Mouse (Mus musculus): ENCODE results near the gene Zbtb2. TPM values are rescaled to one million over a fixed set of nuclear protein-coding genes. Genes with fewer than 3 reads are reported as not detected.

The Zbtb2 gene
- polyA plus RNA-seq, 1 experiment from 2014 or later = 9.2 TPM

- peak; percentile 81 for TF ChIP-seq CTCF (IDR thresholded peaks at IDR 0.05)
- TF ChIP-seq EP300 (IDR thresholded peaks at IDR 0.05) = no peak
- Histone ChIP-seq H3K27ac (ENCODE audit: low read length) (no peak overlapping the region), H3K4me3 (ENCODE audit: low read depth, low read length) (no peak overlapping the region), H3K9me3 (ENCODE audit: low read length) (no peaks in the 10 kb centered on the region), H3K27me3 (replicated peaks; ENCODE audit: insufficient read depth, low read length) (no peaks in the 10 kb centered on the region), H3K4me2 (replicated peaks; ENCODE audit: low read depth, low read length) (no peak overlapping the region), H3K36me3 (ENCODE audit: insufficient read depth, low read length) (peaks cover 15% of the 10 kb centered on the region), H3K9ac (replicated peaks; ENCODE audit: low read depth) (no peak overlapping the region), H3K4me1 (ENCODE audit: insufficient read depth, low read depth, low read length) (no peaks in the 10 kb centered on the region)
- DNase-seq (ENCODE audit: low spot score) (peak; percentile 82), ATAC-seq (peak; percentile 41; the same call in 1 of the 2 replicates)
- 55% methylated on average over 5 of the region's 5 CpGs for WGBS
These were observed 17.1 kb upstream of the Zbtb2 start for GRCm38 (mm10) chr10:4404895-4405491.

DNA sequence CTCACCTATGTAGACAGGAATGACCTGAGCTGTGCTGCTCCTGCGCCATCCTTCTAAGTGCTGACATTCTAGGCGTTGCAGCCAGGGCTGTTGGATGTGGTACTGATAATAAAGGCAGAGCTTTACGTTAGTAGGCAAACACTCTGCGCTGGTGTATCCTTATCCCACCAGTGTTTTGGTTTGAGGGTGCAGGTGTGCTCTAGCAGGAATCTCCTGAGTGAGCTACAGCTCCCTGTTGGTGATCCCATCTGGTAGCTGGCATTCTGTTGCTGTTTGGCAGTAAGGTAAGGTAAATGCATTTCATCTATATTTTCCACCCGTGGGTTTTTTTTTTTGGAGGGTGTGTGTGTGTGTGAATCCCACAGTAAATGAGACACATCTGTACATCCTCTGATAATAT, 10.2 kb upstream of the Zbtb2 start:
- no peak overlapping the region for H3K27ac ChIP-seq (ENCODE audit: low read length)
- TF ChIP-seq EP300 (IDR thresholded peaks at IDR 0.05) = no peak
- no peak for TF ChIP-seq CTCF (IDR thresholded peaks at IDR 0.05)
- ATAC-seq = no peak
- no peaks in the 10 kb centered on the region for H3K27me3 ChIP-seq (replicated peaks; ENCODE audit: insufficient read depth, low read length)
- peaks cover 2% of the 10 kb centered on the region; the same call in 1 of the 2 replicates for H3K4me1 ChIP-seq (ENCODE audit: insufficient read depth, low read depth, low read length)
- no peaks in the 10 kb centered on the region for H3K9me3 ChIP-seq (ENCODE audit: low read length)
- no peak overlapping the region for H3K4me2 ChIP-seq (replicated peaks; ENCODE audit: low read depth, low read length)
- WGBS = 77% methylated on average over 5 of the region's 5 CpGs
- H3K9ac ChIP-seq (replicated peaks; ENCODE audit: low read depth) = no peak overlapping the region
- H3K4me3 ChIP-seq (ENCODE audit: low read depth, low read length) = no peak overlapping the region
- H3K36me3 ChIP-seq (ENCODE audit: insufficient read depth, low read length) = no peaks in the 10 kb centered on the region; the same call in none of the 2 replicates
- no peak for DNase-seq (ENCODE audit: low spot score)

- 63% methylated on average over 3 of the region's 3 CpGs for WGBS
- Histone ChIP-seq H3K36me3 (ENCODE audit: insufficient read depth, low read length) (no peaks in the 10 kb centered on the region; the same call in none of the 2 replicates), H3K4me2 (replicated peaks; ENCODE audit: low read depth, low read length) (no peak overlapping the region), H3K9ac (replicated peaks; ENCODE audit: low read depth) (no peak overlapping the region), H3K9me3 (ENCODE audit: low read length) (no peaks in the 10 kb centered on the region), H3K27ac (ENCODE audit: low read length) (no peak overlapping the region), H3K4me3 (ENCODE audit: low read depth, low read length) (no peak overlapping the region), H3K27me3 (replicated peaks; ENCODE audit: insufficient read depth, low read length) (no peaks in the 10 kb centered on the region), H3K4me1 (ENCODE audit: insufficient read depth, low read depth, low read length) (peaks cover 2% of the 10 kb centered on the region; the same call in 1 of the 2 replicates)
- TF ChIP-seq EP300 (IDR thresholded peaks at IDR 0.05) = no peak
- TF ChIP-seq CTCF (IDR thresholded peaks at IDR 0.05) = no peak
- peak; percentile 34; the same call in 1 of the 2 replicates for ATAC-seq
- peak; percentile 31 for DNase-seq (ENCODE audit: low spot score)
These were observed 7.4 kb upstream of the Zbtb2 start for GRCm38 (mm10) chr10:4395321-4395720.

- TF ChIP-seq EP300 (IDR thresholded peaks at IDR 0.05) (no peak), CTCF (IDR thresholded peaks at IDR 0.05) (peak; percentile 82)
- ATAC-seq = no peak
- Histone ChIP-seq H3K4me2 (replicated peaks; ENCODE audit: low read depth, low read length) (no peak overlapping the region), H3K4me3 (ENCODE audit: low read depth, low read length) (no peak overlapping the region), H3K4me1 (ENCODE audit: insufficient read depth, low read depth, low read length) (peaks cover 18% of the 10 kb centered on the region; the same call in 1 of the 2 replicates), H3K27ac (ENCODE audit: low read length) (no peak overlapping the region), H3K36me3 (ENCODE audit: insufficient read depth, low read length) (no peaks in the 10 kb centered on the region; the same call in none of the 2 replicates), H3K27me3 (replicated peaks; ENCODE audit: insufficient read depth, low read length) (no peaks in the 10 kb centered on the region), H3K9ac (replicated peaks; ENCODE audit: low read depth) (no peak overlapping the region), H3K9me3 (ENCODE audit: low read length) (no peaks in the 10 kb centered on the region)
- DNase-seq (ENCODE audit: low spot score) = peak; percentile 61
- 27% methylated on average over 6 of the region's 6 CpGs for WGBS
These were observed 3.9 kb upstream of the Zbtb2 start for GRCm38 (mm10) chr10:4391851-4392250.

DNA sequence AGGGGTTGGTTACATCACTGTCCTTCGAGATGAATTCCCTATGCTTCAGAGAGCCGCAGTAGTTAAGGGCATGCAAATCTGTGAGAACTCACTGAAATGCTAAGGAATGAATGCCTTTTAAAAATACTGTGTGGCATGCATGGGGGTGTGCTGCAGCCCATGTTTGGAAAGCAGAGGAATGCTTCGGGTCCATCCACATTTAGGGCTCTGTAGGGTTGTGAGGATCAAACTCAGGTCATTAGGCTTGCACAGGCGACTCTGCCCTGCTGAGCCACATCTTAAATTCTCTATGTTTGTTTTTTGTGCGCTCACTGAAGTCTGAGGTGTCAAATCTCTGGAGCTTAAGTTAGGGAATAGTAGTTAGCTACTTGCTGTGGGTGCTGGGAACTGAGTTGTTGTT, 3.2 kb upstream of the Zbtb2 start:
- TF ChIP-seq CTCF (IDR thresholded peaks at IDR 0.05) (no peak), EP300 (IDR thresholded peaks at IDR 0.05) (no peak)
- H3K9ac ChIP-seq (replicated peaks; ENCODE audit: low read depth) = no peak overlapping the region
- WGBS = 60% methylated on average over 5 of the region's 5 CpGs
- H3K9me3 ChIP-seq (ENCODE audit: low read length) = no peaks in the 10 kb centered on the region
- ATAC-seq = no peak
- no peak overlapping the region for H3K4me2 ChIP-seq (replicated peaks; ENCODE audit: low read depth, low read length)
- no peak overlapping the region for H3K27ac ChIP-seq (ENCODE audit: low read length)
- no peaks in the 10 kb centered on the region for H3K27me3 ChIP-seq (replicated peaks; ENCODE audit: insufficient read depth, low read length)
- H3K4me1 ChIP-seq (ENCODE audit: insufficient read depth, low read depth, low read length) = peaks cover 18% of the 10 kb centered on the region; the same call in 1 of the 2 replicates
- no peak for DNase-seq (ENCODE audit: low spot score)
- H3K36me3 ChIP-seq (ENCODE audit: insufficient read depth, low read length) = no peaks in the 10 kb centered on the region; the same call in none of the 2 replicates
- H3K4me3 ChIP-seq (ENCODE audit: low read depth, low read length) = no peak overlapping the region

GRCm38 (mm10) chr10:4390550-4390949, 2.6 kb upstream of the Zbtb2 start:
- Histone ChIP-seq H3K4me2 (replicated peaks; ENCODE audit: low read depth, low read length) (no peak overlapping the region), H3K4me1 (ENCODE audit: insufficient read depth, low read depth, low read length) (peaks cover 16% of the 10 kb centered on the region; the same call in 1 of the 2 replicates), H3K36me3 (ENCODE audit: insufficient read depth, low read length) (no peaks in the 10 kb centered on the region; the same call in none of the 2 replicates), H3K9me3 (ENCODE audit: low read length) (no peaks in the 10 kb centered on the region), H3K4me3 (ENCODE audit: low read depth, low read length) (no peak overlapping the region), H3K27me3 (replicated peaks; ENCODE audit: insufficient read depth, low read length) (no peaks in the 10 kb centered on the region), H3K27ac (ENCODE audit: low read length) (no peak overlapping the region), H3K9ac (replicated peaks; ENCODE audit: low read depth) (no peak overlapping the region)
- TF ChIP-seq EP300 (IDR thresholded peaks at IDR 0.05) (no peak), CTCF (IDR thresholded peaks at IDR 0.05) (no peak)
- WGBS = 42% methylated on average over 2 of the region's 2 CpGs
- DNase-seq (ENCODE audit: low spot score) (no peak), ATAC-seq (no peak)

All from lung, postnatal 0 days (tissue).